Mouse (Mus musculus) lung, adult 18-20 months (tissue): Measurements from ENCODE around the gene Slc7a6.
A peak's percentile ranks its signal among the peaks of the same experiment; 100 is the strongest.

Source experiments
- DNase-seq, 2 experiments: peaks; one replicate each; pipeline ENCODE4 v3.0.0; 2022; ENCODE audit warnings: mixed read lengths in 2 of 2

The Slc7a6 gene

DNA sequence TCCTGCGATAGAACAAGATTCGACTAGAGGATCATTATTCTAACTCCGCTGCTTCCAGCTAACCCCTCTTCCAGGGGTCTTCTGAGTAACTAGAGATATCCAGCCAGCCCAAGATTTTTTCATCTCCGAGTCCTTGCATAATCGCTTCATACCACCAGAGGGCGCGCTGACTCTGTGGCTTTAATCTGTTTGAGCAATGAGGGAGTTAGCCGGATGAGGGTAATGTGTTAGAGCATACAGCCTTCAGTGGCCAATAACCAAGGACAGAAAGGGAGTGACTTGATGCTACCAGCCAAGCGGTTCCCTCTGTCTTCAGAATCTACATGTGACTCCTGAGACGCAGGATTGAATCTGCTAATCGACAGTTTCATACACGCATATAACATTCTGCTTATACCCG is 27.9 kb upstream of the Slc7a6 start:
- DNase-seq = peak; percentile 82 to 83

DNA sequence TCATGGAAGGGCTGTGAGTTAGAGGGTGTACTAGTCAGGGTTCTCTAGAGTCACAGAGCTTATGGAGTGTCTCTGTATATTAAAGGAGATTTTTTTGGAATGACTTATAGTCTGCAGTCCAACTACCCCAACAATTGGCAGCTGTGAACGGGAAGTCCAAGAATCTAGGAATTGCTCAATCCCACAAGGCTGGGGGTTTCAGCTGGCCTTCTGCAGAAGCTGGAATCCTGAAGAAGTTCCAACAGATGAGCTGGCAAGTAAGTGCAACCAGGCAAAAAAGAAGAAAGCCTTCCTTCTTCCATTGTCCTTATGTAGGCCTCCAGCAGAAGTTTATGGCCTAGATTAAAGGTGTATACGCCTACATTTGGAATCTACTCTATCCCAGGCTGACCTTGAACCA is 23.3 kb upstream of the Slc7a6 start:
- peak in 1 of 2 experiments; percentile 52 for DNase-seq

DNA sequence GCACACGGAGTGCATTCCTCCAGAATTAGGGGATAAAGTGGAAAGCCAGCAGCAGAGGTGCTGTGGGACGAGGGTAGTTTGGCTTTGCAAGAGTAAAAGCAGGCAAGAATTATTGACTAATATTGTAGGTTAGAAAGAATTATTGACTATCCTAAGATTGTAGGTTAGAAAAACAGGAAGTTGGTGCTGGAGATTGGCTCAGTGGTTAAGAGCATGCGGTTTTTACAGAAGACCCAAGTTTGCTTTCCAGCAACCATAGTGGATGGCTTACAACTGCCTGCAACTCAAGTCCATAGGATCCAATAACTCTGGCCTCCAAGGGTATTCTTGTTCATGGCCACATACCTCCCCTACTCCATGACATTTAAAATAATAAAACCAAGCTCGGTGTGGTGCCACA is 22.6 kb upstream of the Slc7a6 start:
- DNase-seq = no peak

GRCm38 (mm10) chr8:106147868-106148565 is 20.6 kb upstream of the Slc7a6 start:
- peak in 1 of 2 experiments; percentile 46 for DNase-seq

DNA sequence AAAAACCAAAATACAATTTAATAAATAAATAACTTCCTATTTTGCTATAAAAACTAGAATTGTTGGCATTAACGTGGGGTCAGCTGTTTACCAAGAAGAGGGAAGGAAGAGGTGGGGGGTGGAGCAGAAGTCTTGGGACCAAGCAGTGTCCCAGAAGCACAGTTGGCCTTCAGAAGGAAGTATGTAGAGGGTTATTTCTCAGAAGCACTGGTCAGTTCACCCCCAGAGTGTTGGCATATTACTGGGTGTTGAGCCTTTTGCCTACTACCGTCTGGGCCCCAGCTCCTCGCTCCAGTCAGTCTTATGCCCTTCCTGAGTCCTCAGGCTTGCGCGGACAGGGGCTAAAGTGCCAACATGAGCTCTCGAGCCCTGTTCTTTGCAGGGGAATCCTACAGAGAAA is 19.6 kb upstream of the Slc7a6 start:
- peak; percentile 32 to 48 for DNase-seq

DNA sequence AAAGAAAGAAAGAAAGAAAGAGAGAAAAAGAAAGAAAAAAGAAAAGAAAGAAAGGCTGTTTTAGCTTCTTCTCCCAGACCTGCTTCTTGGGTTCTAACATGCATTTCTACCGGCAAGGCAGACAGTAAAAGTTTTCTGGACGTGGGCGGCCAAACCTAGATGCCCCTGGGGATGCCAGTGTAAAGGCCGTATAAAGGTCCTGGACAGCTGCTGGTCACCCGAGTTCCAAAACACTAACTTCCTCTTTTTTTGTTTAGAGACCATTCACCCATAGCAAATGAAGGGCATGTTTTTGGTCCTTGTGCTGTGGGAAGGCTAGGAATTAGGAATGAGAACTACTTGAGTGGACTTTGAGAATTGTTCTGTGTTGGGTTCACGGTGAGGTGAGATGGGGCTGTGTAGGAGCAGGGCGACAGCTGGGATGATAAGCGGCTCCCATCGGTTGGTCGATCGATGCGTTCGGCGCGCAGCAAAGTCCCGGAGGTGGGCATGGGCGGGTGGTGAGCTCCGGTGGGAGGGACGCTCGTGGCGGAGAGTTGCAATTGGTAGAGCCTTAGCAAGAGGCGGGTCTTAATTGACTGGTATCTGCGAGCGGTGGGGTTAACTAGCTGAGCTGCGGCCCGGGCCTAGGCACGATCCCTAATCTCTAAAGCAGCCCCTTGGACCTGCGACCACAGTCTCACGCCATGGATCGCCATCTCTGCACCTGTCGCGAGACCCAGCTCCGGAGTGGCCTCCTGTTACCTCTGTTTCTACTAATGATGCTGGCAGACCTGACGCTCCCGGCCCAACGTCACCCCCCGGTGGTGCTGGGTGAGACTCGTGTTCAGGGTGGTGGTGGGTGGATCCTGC is 18.6 kb upstream of the Slc7a6 start, which contains the start of gene Pla2g15:
Gene Pla2g15, plus strand, starts transcription at position 599 of the 852 bp plus-strand sequence.
- peak; percentile 94 to 95 for DNase-seq

GRCm38 (mm10) chr8:106150653-106151000 is 18.0 kb upstream of the Slc7a6 start:
- DNase-seq = no peak

- DNase-seq = no peak
Observed at GRCm38 (mm10) chr8:106151041-106151440, 17.6 kb upstream of the Slc7a6 start.

DNA sequence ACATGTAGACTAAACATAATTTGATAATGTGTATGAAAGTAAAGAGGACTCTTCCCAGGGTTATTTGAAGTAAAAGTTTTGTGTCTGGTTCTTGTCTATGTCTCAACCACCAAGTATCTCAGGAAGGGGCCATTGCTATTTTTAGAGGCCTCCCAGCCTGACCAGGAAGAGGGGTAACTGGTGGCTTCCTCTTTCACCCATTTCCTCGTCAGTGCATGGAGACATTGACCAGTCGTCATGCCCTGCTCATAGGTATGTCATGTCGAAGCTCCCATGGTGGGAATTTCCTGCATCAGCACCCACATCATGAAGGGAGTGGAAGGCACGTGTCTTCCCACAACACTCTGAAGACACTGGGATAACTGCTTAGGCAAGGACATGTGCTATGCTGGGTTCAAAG is 15.8 kb upstream of the Slc7a6 start:
- no peak for DNase-seq

DNA sequence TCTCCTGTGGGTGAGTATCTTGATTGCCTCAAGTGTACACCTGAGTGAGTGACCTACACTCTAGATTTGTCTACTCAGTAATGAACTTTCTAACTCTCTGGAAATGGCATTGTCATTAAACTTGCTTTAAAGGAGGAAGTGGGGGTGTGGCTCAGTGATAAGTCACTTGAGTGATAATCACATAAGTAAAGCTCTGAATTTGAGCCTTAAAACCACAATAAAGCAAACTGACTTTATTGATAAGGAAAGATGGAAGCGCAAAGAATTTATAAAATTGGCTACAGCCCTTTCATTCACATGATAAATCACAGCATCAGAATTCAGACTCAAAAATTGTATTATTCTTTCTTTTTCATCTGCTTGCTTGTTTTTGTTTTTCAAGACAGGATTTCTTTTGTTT is 11.2 kb upstream of the Slc7a6 start:
- no peak for DNase-seq

DNA sequence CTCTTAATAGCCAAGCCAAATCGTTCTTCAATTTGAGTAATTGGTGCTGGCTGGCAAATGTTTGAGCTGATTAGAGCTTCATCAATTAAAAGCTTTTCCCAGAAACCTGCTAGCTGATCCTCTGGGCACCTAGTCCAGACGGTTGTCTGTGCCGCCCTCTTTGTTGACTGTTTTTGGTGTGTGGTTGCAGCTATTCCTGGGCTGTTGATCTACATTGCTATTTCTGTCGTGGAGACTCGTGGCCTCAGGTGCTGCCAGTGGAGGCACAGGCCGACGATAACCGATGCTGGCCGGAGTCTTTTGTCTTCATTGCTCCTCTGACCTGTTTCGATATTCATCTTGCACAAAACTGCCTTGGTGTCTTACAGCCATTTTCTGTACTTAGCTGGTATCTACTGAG is 10.3 kb upstream of the Slc7a6 start:
- no peak for DNase-seq

- no peak for DNase-seq
Observed at GRCm38 (mm10) chr8:106159876-106160275, 8.8 kb upstream of the Slc7a6 start.

GRCm38 (mm10) chr8:106163251-106163650 is 5.4 kb upstream of the Slc7a6 start:
- no peak for DNase-seq

DNA sequence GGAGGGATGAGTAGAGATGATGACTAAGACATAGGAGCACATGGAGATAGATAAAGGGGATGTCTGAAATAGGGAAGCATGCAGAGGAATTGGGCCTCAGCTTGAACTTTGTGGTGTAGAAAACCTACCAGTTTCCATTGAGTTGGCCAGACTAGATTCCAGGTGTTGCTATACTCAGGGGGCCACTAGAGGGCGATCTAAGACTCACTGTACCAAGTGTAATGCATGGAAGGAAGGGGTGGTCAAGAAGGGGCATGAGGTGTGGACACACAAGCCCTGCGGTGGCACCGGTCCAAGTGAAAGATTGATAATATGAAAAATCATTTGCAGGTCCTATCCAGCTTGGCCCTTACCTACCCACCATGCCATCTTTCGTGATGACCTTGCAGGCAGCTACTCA is 3.2 kb upstream of the Slc7a6 start:
- DNase-seq = peak; percentile 69 to 76

GRCm38 (mm10) chr8:106169017-106169933 is 618 bp downstream of the Slc7a6 start:
- peak; percentile 44 to 46 for DNase-seq

DNA sequence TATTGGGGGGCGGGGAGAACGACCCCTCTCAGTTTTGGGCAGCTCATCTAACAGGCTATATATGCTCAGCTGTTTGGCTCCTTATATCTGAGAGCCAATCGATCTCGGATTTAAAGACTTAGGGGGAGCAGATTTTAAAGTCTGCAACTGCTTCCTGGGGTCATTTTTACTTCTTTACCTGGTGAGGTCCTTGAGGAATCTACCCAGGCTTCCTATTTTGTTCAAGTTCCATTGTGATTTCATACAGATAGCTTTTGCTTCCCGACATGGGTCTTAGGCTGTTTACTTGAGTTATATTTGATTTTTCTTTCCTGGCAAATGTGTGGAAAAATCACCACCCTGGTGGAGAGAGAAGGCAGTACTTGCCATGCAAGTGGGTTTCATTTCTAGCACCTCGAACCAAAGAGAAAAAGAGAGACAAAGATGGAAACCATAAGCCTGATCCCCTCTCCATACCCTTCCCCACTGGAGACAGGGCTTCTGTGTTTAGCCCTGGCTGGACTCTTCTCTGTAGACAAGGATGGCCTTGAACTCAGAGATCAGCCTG is 1.4 kb downstream of the Slc7a6 start:
- DNase-seq = no peak

DNA sequence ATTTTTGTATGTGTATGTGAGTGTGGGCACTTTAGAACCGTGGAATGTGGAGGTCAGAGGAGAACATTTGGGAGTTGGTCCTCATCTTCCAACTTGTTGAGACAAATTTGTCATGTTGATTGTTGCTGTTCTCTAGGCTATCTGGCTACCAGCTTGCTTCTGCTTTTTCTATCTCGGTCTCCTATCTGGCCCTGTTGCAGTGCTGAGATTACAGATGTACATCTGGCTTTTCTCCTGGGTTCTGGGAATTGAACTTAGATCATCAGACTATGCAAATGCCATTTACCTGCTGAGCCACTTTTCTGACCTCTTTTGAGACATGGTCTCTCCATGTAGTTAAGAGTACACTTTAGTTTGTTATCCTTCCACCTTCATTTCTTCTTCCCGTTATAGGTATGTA is 4.9 kb downstream of the Slc7a6 start:
- DNase-seq = no peak

- peak in 1 of 2 experiments; percentile 41 for DNase-seq
Observed at GRCm38 (mm10) chr8:106176891-106177290, 8.2 kb downstream of the Slc7a6 start.

GRCm38 (mm10) chr8:106177594-106177993 is 8.9 kb downstream of the Slc7a6 start:
- DNase-seq = no peak

DNA sequence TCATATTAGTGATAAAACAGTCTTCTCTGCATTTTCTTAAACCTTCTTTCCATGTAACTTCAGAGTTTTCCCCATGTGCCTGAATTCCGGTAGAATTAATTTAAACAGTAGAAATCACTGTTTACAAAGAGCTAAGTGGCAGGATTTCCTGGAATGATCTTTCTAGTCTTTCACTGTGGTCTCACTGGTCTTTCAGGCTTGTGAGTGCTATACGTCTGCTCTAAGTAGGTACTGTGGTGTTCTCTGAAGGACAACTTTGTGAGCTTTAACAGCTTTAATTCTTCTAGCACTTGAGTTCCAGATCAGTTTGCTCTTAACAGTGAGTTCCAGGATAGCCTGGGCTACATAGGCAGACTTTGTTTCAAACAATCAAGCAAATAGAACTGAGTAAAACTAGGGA is 9.8 kb downstream of the Slc7a6 start:
- no peak for DNase-seq

- DNase-seq = peak; percentile 65 to 76
Observed at GRCm38 (mm10) chr8:106185628-106186270, 17.1 kb downstream of the Slc7a6 start.

- no peak for DNase-seq
Observed at GRCm38 (mm10) chr8:106186394-106186793, 17.7 kb downstream of the Slc7a6 start.
